Mouse (Mus musculus) adrenal gland, postnatal 14 days (tissue): ENCODE measurements around the gene Srrm4. TPM values are rescaled to one million over a fixed set of nuclear protein-coding genes. Genes with fewer than 3 reads are reported as not detected.

Source experiments
- DNase-seq: peaks from one replicate; pipeline ENCODE4 v3.0.0; 2021; ENCODE audit warnings: mixed read lengths
- total RNA-seq: library from RNA; stranded (reverse); gene quantifications from 2 replicates; pipeline ENCODE4 v1.2.3, GENCODE M21; 2021

The Srrm4 gene
- total RNA-seq, 1 experiment from 2014 or later, result 1.9 TPM

DNA sequence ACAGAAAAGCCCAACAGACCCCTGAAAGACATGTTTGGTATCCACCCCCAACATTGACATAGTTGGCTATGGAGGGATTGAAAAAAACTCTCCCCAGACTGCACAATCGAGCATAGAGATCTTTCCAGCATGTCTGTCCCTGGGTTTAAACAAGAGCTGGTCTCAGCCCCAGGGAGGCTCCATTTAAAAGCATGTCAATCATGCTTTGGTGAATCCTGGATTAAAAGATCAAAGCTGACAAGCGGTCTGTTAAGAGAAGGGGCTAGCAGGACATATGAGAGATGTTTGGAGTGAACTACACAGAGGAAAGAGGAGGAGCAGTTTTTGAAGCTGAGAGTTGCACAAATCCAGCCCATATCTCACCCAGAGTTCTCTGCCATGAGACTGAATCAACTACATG, 38.5 kb downstream of the Srrm4 start:
- DNase-seq, result no peak

DNA sequence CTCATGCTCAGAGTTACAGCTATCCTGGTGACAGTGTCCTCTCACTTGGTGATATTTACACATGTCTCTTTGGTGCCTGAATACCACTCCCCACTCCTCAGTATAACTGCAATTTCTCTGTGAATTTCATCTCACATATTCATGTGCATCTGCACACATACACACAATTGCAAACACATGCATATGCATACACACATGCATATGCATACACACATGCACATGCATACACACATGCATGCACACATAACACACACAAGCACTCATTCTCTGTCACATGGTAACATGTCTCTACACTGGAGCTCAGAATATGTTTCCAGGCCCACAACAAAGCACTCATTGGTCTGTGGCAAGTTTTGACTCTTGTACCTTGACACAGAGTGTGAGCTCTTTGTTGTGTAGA, 39.0 kb downstream of the Srrm4 start:
- no peak for DNase-seq

- peak; percentile 24 for DNase-seq
Observed at GRCm38 (mm10) chr5:116545746-116546145, 45.9 kb downstream of the Srrm4 start.

DNA sequence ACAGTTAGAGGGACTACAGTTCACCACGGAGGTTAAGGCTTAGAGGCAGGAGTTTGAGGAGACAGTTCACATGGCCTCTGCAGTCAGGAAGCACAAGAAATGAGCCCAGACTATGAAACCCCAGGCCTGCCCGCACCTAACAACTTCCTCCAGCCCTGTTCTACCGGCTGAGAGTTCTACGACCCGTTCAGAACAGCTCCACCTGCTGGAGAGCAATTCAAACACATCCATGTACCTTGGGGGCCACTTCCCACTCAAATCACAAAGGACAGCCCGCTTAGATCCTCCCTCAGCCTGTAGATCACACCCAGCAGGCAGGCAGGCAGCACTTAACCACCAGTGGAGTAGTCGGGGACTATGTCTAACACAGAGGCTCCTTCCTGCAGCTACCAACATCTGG, 49.3 kb downstream of the Srrm4 start:
- no peak for DNase-seq

- DNase-seq, result no peak
Observed at GRCm38 (mm10) chr5:116541128-116541527, 50.5 kb downstream of the Srrm4 start.

DNA sequence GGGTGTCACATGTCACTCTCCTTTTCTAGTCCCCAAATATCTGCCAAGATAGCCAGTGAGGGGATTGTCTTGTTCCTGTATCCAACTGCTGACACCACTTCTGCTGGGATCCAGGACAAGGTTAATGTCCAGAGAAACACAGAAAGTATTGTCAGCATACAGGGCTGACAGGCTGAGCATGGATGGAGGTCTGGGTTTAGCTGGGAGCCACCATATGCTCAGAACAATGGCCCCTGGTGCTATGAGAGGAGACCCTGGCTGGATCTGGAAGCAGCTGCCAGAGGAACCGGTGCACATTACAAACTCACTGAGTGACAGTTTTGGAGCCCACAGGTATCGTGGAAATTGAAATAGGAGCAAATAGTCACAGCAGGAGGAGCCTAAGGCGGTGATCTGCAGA, 52.3 kb downstream of the Srrm4 start:
- DNase-seq, result no peak

DNA sequence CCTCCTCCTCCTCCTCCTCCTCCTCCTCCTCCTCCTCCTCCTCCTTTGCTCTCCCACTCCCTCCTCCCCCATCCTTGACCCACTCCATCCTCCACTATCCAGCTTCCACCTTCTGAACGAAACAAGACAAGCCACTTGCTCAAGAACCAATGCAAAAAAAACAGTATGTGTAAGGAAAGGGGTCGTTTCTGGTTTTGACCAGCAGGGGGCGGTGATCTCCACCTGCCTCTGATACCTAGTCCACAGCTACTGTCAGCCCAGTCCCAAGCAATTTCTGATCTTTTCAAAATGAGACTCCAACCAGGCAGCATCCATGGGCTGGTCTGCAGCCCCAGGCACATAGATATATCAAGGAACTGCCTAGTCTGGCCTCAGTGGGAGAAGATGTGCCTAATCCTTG, 53.1 kb downstream of the Srrm4 start:
- peak; percentile 19 for DNase-seq

DNA sequence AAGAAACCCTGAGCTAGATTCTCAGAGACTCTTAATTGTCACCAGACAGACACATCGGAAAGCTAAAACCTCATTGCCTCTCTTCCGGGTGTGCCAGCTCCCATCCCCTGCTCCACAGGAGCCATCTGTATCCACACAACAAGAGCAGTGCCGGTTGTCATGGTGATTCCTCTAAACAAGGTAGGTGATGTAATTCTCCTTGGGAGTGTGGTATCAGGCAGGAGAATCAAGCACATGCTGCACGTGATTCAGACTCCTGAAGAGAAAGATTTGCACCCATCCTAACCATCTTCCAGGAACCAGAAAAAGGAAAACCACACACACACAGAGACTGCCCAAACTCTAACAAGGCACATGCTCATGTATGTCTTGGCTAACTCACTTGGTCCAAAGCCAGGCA, 65.3 kb downstream of the Srrm4 start:
- no peak for DNase-seq

DNA sequence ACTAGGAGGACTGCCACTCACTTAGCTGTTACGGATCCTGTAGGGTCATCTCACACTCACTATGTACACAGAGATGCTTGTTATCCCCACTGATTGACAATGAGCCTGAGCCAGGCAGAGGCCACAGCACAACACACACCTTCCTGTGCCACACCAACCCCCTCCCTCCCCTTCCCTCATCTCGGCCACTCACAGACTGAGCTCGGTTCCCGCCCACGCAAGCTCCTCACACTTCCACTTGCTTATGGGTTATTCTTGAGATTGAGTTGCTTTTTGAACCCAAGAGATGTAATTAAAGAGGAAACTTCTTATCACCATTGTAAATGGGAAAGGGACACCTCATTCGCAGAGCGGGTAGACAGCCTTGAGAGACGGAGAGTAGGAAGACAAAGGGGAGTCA, 66.3 kb downstream of the Srrm4 start:
- DNase-seq, result no peak

- DNase-seq, result no peak
Observed at GRCm38 (mm10) chr5:116523553-116523952, 68.1 kb downstream of the Srrm4 start.

GRCm38 (mm10) chr5:116523079-116523478, 68.5 kb downstream of the Srrm4 start:
- DNase-seq, result no peak

- no peak for DNase-seq
Observed at GRCm38 (mm10) chr5:116522273-116522672, 69.3 kb downstream of the Srrm4 start.

GRCm38 (mm10) chr5:116518047-116518446, 73.6 kb downstream of the Srrm4 start:
- peak; percentile 59 for DNase-seq

DNA sequence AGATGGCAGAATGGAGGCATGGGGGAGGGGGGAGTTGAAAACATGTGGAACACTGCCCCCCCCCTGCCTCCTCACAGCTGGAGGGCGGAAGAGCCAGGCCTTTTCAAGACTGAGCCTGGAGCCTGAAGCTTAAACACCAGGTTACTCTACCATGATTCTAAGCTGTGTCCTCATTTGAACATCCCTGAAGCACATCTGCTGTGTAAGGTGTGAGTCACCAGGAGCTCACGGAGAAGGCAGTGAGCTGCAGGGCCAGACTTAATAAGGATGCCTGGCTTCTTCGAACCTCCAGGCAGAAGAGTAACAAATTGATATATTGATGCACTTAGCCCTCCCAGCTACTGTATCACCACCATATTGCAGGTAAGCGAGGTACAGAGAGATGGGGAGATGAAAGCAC, 79.5 kb downstream of the Srrm4 start:
- DNase-seq, result peak; percentile 31

- no peak for DNase-seq
Observed at GRCm38 (mm10) chr5:116510229-116510628, 81.4 kb downstream of the Srrm4 start.

DNA sequence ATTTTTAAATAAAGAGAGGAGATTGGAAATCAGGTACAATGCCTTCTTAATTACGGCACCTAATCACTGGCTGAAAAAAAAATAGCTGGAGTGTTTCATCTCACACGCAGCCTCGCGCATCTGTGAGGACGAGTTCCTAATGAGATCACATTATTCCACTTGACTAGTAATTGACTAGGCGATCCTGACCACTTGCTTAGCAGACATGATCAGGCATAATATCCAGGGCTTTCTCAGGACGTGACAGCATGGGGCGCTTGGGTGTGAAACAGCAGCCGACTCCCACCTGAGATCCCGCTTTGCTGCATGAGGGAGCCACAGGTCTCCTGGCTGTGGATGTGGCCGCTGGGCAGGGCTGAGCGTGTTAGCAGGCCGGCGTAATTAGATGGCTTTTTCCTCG, 90.3 kb downstream of the Srrm4 start:
- no peak for DNase-seq

- no peak for DNase-seq
Observed at GRCm38 (mm10) chr5:116498880-116499640, 92.6 kb downstream of the Srrm4 start.

- no peak for DNase-seq
Observed at GRCm38 (mm10) chr5:116497866-116498265, 93.8 kb downstream of the Srrm4 start.

DNA sequence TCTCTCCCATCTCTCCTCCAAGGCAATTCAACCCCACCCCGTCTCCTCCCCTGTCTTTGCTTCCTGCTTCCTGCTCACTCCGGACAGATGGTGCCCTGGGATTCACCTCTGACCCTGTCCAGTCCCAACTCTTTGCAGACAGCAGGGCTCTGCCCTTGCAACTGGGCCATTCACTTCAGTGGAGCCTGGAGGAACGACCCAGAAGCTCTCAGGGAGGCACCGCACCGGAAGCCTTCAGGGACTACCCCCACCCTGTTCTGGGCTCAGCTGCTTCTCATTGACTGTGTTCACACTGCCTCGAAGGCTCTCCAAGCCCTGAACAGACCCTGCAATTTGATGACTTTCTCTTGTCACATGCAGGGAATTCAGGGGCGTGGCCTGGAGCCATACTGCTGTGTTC, 94.4 kb downstream of the Srrm4 start:
- peak; percentile 47 for DNase-seq

GRCm38 (mm10) chr5:116496717-116497116, 94.9 kb downstream of the Srrm4 start:
- DNase-seq, result no peak

GRCm38 (mm10) chr5:116495466-116495865, 96.2 kb downstream of the Srrm4 start:
- DNase-seq, result no peak

DNA sequence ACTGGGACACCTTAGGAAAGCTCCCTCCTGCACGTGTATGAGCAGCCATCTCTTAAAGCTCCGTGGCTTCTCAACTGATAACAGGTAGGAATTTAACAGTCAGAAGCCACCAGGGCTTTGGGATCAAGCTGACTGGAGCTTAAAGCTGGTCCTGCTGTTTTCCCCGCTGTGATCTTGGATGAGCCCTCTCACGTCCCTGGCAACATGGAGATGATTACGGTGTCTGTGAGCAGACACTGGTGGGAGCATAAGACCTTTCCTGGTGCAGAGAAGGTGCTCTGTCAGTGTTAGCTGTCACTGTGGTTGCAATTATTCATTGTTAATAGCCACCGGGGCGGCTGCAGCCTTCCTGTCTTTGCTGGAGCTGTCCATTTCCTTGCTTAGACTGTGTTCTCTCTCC, 97.2 kb downstream of the Srrm4 start:
- DNase-seq, result no peak

DNA sequence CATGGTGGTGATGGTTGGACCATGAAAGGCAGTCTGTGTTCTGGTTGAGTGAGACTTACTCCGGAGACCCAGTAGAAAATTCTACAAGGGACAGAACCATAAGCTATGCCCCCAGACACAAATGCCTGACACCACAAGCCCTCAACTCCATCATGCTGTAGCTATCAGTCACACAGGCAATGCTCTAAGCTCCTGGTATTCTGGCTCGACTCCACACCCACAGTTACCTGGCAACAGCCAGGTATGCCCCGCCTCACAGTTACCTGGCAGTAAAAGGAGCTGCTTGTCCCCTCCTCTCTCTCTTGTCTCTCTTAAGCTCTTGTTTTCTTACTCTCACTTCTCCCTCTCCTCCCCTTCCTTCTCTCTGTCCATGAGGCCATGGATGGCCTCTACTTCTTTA, 98.9 kb downstream of the Srrm4 start:
- DNase-seq, result no peak

GRCm38 (mm10) chr5:116491794-116492420, 99.7 kb downstream of the Srrm4 start:
- no peak for DNase-seq
